Mouse (Mus musculus): ENCODE measurements around the gene Nek1.
"Not testable (repeated sequence)": the region's sequence is repeated elsewhere in the genome, so short reads cannot be mapped to it uniquely, and the experiment has no call there.

Nek1 gene

GRCm38 (mm10) chr8:60984260-60985010 is 8.6 kb upstream of the Nek1 start:
- not testable (repeated sequence) for DNase-seq (ENCODE audit: inconsistent age in 2 of 2, low spot score in 1 of 2)

DNA sequence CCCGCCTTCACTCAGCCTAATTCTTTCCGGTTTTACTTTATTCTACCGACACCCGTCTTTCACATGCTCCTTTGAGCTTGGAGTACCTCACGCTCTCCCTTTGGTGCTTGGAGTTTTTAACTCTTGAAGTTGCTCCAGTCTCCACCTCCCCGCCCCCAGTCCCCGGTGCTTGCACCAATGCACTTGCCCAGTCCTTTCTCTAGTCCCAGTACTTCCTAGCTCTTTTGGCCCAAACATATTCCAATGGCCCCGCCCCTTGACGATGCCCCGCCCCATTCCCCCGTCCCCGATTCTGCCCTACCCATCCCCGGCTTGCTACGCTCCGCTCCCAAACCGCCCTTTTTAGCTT is 460 bp upstream of the Nek1 start:
- DNase-seq (ENCODE audit: inconsistent age in 2 of 2, low spot score in 1 of 2): peak in 1 of 2 experiments; percentile 97

- no peak for DNase-seq (ENCODE audit: inconsistent age in 2 of 2, low spot score in 1 of 2)
Measured at GRCm38 (mm10) chr8:60993639-60993986, 618 bp downstream of the Nek1 start.

DNA sequence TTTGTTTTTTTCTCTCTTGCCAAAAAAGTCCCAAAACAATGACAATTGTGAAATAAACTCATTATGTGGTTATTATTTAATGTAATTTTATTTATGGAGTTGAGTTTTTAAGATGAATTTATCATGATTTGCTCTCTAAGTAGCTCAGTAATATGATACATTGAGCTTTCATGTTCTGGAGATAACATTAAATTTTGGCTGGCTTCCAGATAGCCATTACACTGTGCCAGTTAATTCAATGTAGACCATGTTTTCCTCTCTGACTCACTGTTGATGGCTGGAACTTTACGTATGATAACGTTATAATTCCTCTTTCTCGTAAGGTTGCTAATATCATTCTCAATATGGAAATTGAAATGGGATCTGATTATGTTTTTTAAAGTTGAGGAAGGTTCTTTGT is 3.5 kb downstream of the Nek1 start:
- DNase-seq (ENCODE audit: inconsistent age in 2 of 2, low spot score in 1 of 2): peak in 1 of 2 experiments; percentile 42

- peak; percentile 24 to 75 for DNase-seq (ENCODE audit: inconsistent age in 2 of 2, low spot score in 1 of 2)
Measured at GRCm38 (mm10) chr8:61041951-61042350, 49.0 kb downstream of the Nek1 start.

GRCm38 (mm10) chr8:61043874-61044273 is 50.9 kb downstream of the Nek1 start:
- no peak for DNase-seq (ENCODE audit: inconsistent age in 2 of 2, low spot score in 1 of 2)

DNA sequence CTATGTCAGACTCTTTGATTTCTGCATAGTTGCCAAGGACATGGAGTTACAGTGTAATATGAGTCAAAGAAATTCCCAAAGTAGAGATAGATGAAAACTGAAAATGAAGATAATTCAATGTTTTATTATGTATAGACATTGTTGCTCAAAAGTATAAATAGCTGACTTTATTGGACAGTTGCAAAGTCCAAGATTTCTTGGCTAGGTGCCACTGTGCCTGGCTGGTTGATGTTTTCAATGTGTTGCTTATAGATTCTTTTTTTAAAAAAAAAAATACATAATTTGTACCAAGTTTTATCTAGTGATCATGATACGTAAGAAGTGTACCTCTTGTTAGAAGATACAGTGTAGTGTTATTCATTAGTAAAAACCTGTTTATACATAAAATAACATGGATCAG is 53.8 kb downstream of the Nek1 start:
- DNase-seq (ENCODE audit: inconsistent age in 2 of 2, low spot score in 1 of 2): no peak

DNA sequence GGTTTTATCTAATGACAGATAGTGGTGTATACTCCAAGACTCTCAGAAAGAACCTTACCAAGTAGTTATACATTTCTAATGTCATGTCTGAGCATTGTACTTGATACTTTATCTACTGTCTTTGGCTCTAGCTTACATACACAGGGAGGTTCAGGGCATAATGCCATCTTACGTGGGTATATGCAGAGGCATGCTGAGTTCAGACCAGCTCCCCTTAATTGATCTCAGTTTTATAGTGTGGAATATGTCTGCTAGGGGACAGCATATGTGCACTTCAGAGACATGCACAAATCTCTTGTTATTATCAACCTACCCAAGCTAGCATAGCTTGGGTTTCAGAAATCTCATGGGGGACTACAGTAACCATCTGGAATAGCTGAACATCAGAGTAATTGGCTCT is 60.0 kb downstream of the Nek1 start:
- no peak for DNase-seq (ENCODE audit: inconsistent age in 2 of 2, low spot score in 1 of 2)

DNA sequence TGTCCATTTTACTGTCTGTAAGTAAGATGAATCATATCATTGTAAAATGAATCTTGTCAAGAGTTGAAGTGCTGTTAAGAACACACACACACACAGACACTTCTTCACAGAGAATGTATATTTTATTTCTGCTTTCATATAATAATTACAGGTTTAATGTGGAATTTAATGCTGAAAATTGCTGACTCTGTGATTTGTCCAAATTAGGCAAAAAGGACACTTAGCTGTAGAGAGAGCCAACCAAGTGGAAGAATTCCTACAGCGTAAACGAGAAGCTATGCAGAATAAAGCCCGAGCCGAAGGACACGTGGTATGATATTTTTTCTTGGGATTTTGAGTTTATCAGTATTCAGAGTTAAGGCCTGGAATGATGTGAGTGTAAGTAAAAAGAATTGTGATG is 61.3 kb downstream of the Nek1 start:
- no peak for DNase-seq (ENCODE audit: inconsistent age in 2 of 2, low spot score in 1 of 2)

DNA sequence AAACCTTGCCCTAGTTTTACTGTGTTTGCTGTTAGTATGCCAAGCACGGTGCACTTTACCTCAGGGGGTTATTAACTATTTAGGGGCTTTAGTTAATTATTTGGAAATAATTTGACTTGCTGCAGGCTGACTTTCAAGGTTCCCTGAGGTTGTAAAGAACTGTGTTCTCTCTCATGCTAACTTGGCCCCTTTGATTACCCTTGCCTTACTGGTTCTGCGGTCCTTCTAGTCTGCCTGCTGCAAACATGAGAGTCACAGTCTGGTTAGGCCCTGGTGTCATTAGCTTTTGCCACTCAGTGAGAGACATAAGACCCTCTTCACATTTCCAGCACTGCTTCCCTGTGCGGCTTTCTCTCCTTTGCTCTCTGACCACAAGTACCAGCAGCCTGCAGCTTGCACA is 64.0 kb downstream of the Nek1 start:
- DNase-seq (ENCODE audit: inconsistent age in 2 of 2, low spot score in 1 of 2): no peak

DNA sequence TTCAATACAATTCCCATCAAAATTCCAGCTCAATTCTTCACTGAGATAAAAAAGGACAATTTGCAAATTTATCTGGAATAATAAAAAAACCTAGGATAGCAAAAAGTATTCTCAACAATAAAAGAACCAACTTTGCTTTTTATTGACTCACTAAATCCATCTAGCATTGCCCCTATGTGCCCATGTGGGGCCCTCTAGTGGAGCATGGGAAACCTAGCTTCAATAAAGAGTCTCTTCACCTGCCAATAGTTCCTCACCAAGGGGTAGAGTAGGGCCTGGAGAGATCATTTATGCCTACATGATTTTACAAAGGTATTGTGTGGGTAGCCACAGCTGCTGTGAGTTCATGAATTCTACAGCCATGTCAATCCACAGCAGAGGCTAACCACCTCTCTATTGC is 66.1 kb downstream of the Nek1 start:
- peak in 1 of 2 experiments; percentile 28 for DNase-seq (ENCODE audit: inconsistent age in 2 of 2, low spot score in 1 of 2)

DNA sequence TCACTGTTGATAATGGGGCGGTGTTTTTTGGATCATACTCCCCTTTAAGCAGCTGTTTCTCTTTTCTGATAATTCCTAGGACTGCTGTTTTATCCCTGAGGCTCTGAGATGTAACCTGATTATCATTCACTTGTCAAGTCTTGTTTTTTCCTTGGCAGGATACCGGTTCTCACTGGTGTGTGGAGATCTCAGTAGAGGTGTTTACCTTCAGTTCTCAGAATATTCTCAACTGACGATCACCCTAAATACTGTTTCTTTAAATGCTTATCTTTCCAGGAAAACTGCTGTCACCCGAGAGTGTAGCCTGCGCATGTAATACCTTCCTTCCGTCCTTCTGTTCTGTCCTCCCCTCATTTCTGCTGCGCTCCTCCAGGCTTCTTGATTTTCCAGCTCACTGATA is 67.4 kb downstream of the Nek1 start:
- no peak for DNase-seq (ENCODE audit: inconsistent age in 2 of 2, low spot score in 1 of 2)

DNA sequence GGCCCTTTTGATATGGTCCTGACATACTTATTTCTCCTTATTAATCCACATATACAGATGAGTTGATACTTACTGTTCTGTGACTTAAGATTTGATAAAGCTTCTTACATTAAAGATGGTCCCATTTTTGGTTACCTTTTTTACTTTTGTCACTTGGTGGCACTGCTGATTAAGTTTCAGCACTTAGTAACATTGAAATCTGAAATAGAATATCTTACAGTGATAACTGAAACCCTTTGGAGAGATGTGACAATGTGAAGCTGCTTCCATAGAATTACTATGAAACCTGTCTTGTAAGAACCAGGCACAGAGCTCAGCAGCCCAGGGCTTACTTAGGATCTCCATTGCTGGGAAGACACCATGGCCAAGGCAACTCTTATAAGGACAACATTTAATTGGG is 82.1 kb downstream of the Nek1 start:
- no peak for DNase-seq (ENCODE audit: inconsistent age in 2 of 2, low spot score in 1 of 2)

- DNase-seq (ENCODE audit: inconsistent age in 2 of 2, low spot score in 1 of 2): no peak
Measured at GRCm38 (mm10) chr8:61110496-61110895, 117.5 kb downstream of the Nek1 start.

DNA sequence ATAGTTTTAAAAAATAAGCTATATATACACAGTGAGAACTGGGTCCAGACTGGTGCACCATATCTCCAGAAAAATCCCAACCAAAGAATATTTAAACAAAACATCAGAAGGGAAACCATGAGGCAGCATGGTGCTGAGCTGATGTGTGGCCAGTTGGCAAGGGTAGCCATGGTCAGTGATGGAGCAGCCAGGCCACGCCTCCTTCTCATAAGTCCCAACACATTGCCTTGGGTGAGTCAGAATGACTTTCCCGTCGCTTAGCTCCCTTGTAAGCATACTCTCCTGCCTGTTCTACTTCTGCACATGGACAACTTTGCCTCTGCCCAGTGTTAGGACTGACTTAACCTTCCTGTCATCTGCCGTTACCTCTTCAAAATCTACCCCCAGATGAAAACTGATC is 118.9 kb downstream of the Nek1 start:
- DNase-seq (ENCODE audit: inconsistent age in 2 of 2, low spot score in 1 of 2): peak; percentile 18 to 74

DNA sequence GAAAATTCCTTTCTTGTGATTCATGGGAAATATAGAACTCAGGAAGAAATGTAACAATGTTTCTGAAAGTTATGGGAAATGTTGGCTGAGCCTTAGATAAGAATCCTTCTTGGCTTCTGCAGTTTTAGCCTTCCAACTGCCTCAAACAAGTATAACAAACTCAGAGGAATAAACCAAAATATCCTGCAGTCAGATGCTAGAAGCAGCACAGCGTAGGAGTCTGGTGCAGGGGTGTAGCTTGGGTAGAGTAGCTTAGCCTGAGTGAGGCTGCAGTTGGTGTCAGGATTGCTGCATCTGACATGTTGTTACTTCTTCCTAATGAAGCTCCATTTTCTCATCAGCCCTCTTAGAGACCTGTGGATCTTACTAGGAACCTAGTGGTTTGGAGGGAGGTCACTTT is 128.6 kb downstream of the Nek1 start:
- DNase-seq (ENCODE audit: inconsistent age in 2 of 2, low spot score in 1 of 2): no peak

DNA sequence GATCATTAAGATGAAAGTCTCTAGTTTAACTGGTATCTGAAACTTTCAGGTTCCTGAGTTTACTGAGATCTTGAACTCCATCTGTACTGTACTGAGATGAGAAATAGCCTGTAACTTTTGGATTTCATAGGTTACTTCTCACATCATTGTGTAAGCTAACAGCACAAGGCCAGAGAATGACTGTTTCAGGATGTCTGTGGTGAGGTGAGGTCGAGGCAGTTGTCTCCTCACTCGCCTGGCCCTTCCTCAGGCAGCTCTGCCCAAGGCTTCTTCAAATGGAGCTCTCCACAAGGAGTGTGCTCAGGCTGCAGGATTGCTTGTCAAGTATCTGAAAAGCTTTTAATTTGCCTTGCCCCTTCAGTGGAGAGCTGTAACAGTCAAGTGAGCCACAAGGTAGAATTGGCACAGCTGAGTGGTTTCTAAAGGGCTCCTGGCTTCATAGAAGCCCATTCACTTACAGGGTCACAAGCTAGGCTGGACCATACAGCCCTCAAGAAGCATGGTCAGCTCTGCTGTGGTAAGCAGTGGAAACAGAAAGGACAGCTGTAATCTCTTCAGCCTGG is 134.4 kb downstream of the Nek1 start:
- no peak for DNase-seq (ENCODE audit: inconsistent age in 2 of 2, low spot score in 1 of 2)

DNA sequence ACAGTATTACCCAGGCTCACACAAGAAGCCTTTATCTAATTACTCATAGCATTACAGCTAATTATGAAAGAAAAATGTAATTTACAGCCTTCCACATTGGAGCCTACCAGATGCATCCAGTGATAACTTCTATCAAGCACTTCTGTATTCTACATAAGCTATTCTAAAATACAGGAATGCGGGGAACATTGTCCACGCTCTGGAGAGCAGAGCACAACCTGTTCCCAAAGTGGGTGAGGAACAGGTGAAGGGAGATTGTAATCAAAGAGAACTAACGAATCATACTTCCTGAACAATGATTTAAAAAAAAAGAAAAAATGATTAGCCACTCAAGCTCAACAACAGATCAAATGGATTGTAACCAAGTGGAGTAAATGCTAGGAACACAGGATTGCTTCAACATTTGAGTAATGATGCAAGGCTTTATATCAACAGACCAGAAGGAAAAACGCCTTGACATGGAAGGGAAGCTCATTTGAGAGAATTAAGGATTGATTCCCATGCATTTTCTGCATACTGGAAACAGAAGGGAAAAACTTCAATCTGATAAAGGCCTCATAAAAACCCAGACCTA is 139.7 kb downstream of the Nek1 start:
- DNase-seq (ENCODE audit: inconsistent age in 2 of 2, low spot score in 1 of 2): no peak

- DNase-seq (ENCODE audit: inconsistent age in 2 of 2, low spot score in 1 of 2): no peak
Measured at GRCm38 (mm10) chr8:61141869-61142268, 148.9 kb downstream of the Nek1 start.

DNA sequence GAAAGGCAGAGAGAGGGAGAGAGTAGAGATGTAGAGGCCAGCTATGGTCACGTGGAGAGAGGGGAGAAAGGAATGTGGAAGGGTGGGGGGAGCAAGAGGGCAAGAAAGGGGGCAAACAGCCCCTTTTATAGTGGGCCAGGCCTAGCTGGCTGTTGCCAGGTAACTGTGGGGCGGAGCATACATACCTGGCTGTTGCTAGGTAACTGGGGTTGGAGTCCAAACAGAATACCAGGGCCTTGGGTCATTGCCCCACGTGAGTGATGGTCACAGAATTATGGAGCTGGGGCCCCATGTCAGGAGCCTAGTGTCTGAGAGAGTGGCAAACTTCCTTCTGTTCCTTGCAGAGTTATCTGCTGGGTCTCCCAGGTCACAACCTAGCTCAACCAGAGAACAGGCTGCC is 149.3 kb downstream of the Nek1 start:
- DNase-seq (ENCODE audit: inconsistent age in 2 of 2, low spot score in 1 of 2): no peak

DNA sequence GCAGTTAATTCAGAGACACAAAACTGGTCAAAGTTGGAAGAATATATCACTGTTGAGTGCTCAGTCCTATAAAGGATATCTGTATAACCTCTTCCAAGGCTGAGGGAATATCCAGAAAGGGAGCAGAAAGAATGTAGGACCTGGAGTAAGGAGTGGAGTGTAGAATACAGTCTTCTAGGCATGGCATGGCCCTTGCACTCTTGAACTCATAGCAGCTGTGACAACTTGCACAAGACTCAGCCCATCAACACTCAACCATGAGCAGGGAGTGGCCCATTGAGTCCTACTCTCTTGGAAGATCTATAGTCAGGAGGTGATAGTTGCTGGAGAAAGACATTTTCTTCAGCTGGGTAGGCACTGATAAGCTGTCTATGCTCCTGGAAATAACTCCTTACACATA is 149.8 kb downstream of the Nek1 start:
- no peak for DNase-seq (ENCODE audit: inconsistent age in 2 of 2, low spot score in 1 of 2)

GRCm38 (mm10) chr8:61148728-61149127 is 155.7 kb downstream of the Nek1 start:
- DNase-seq (ENCODE audit: inconsistent age in 2 of 2, low spot score in 1 of 2): no peak

- DNase-seq (ENCODE audit: inconsistent age in 2 of 2, low spot score in 1 of 2): no peak
Measured at GRCm38 (mm10) chr8:61150596-61150995, 157.6 kb downstream of the Nek1 start.
